ENCODE assay signal across 9 mouse cellular contexts in genomic region chr5:148180590-148181307, GRCm38 (mm10).
DNase-seq lines count a peak whose midpoint lies in the region; ATAC-seq lines count a peak whose summit lies in the region.
"Had no signal": no experiment of that assay in that cellular context is flagged by ENCODE, and none has a peak within 500 bp of the region (broad histone marks: within the 10 kb centered on the region; RNA-seq: fewer than 3 reads in every experiment).

No protein-coding gene starts in this region.

- no peaks in the 10 kb centered on the region for H3K27me3 ChIP-seq in embryonic facial prominence, embryonic 14.5 days (replicated peaks; ENCODE audit: control insufficient read depth, insufficient read depth, low read length)
- no peaks in the 10 kb centered on the region for H3K27me3 ChIP-seq in hindbrain, embryonic 12.5 days
- H3K27me3 ChIP-seq in limb, embryonic 15.5 days: no peaks in the 10 kb centered on the region
- no peaks in the 10 kb centered on the region for H3K27me3 ChIP-seq in neural tube, embryonic 14.5 days (ENCODE audit: control insufficient read depth, insufficient read depth, low read length)
- H3K27me3 ChIP-seq: liver, embryonic 15.5 days had no signal

- no peak overlapping the region for H3K4me2 ChIP-seq in embryonic facial prominence, embryonic 14.5 days (ENCODE audit: low read depth, low read length)
- no peak overlapping the region for H3K4me2 ChIP-seq in hindbrain, embryonic 12.5 days (replicated peaks)
- no peak overlapping the region for H3K4me2 ChIP-seq in limb, embryonic 15.5 days
- no peak overlapping the region for H3K4me2 ChIP-seq in neural tube, embryonic 14.5 days (ENCODE audit: low read depth, low read length)
- H3K4me2 ChIP-seq: liver, embryonic 15.5 days had no signal

- WGBS in embryonic facial prominence, embryonic 14.5 days: 17% methylated on average over 13 of the region's 13 CpGs
- 22% methylated on average over 13 of the region's 13 CpGs for WGBS in hindbrain, embryonic 12.5 days
- WGBS in limb, embryonic 15.5 days: 14% methylated on average over 13 of the region's 13 CpGs
- WGBS in neural tube, embryonic 14.5 days: 19% methylated on average over 13 of the region's 13 CpGs

- peaks cover 9% of the 10 kb centered on the region for H3K9me3 ChIP-seq in embryonic facial prominence, embryonic 14.5 days (ENCODE audit: control insufficient read depth, low read length)
- H3K9me3 ChIP-seq in hindbrain, embryonic 12.5 days (replicated peaks): peaks cover under 1% of the 10 kb centered on the region
- H3K9me3 ChIP-seq in limb, embryonic 15.5 days: no peaks in the 10 kb centered on the region
- H3K9me3 ChIP-seq in neural tube, embryonic 14.5 days (ENCODE audit: control insufficient read depth, low read length): no peaks in the 10 kb centered on the region; the same call in 1 of the 2 replicates

- intact Hi-C loops in left cerebral cortex, postnatal 10 days (cut with DNase I): no loop called here

- H3K4me1 ChIP-seq in embryonic facial prominence, embryonic 14.5 days (ENCODE audit: control insufficient read depth, insufficient read depth, low read length): no peaks in the 10 kb centered on the region
- H3K4me1 ChIP-seq in hindbrain, embryonic 12.5 days: peaks cover 15% of the 10 kb centered on the region
- H3K4me1 ChIP-seq in limb, embryonic 15.5 days: peaks cover 2% of the 10 kb centered on the region; the same call in 1 of the 2 replicates
- H3K4me1 ChIP-seq in neural tube, embryonic 14.5 days (ENCODE audit: control insufficient read depth, insufficient read depth, low read length): peaks cover 4% of the 10 kb centered on the region; the same call in 1 of the 2 replicates
- H3K4me1 ChIP-seq: liver, embryonic 15.5 days had no signal

- peak; percentile 14 for DNase-seq in layer of hippocampus, adult 11-12 months (ENCODE audit: low spot score)
- DNase-seq in layer of hippocampus, adult 9-11 months: no peak
- DNase-seq in NIH3T3 (ENCODE audit: low read depth): peak; percentile 53
- peak; percentile 72 for DNase-seq in embryonic facial prominence, embryonic 14.5 days (ENCODE audit: low spot score)
- no peak for DNase-seq in left cerebral cortex, postnatal 10 days (ENCODE audit: extremely low spot score in 1 of 2, low spot score in 2 of 2)

- ATAC-seq in embryonic facial prominence, embryonic 14.5 days (ENCODE audit: low read depth): peak; percentile 86; the same call in 1 of the 2 replicates
- peak; percentile 60 for ATAC-seq in hindbrain, embryonic 12.5 days (ENCODE audit: low FRiP score)
- 0 out of 2 replicates have a peak, but pooled peaks have one; percentile 27 for ATAC-seq in limb, embryonic 15.5 days (ENCODE audit: insufficient number of reproducible peaks, low FRiP score, low TSS enrichment, low read depth)
- peak; percentile 74; the same call in 1 of the 2 replicates for ATAC-seq in neural tube, embryonic 14.5 days (ENCODE audit: low read depth)

- H3K9ac ChIP-seq in embryonic facial prominence, embryonic 14.5 days (ENCODE audit: low read depth, low read length): no peak overlapping the region
- no peak overlapping the region for H3K9ac ChIP-seq in hindbrain, embryonic 12.5 days
- no peak overlapping the region for H3K9ac ChIP-seq in limb, embryonic 15.5 days
- H3K9ac ChIP-seq in neural tube, embryonic 14.5 days (replicated peaks; ENCODE audit: low read depth, low read length): no peak overlapping the region
- H3K9ac ChIP-seq: liver, embryonic 15.5 days had no signal

- no peak overlapping the region; the same call in 1 of the 2 replicates for H3K27ac ChIP-seq in embryonic facial prominence, embryonic 14.5 days (replicated peaks; ENCODE audit: low read depth, low read length)
- H3K27ac ChIP-seq in hindbrain, embryonic 12.5 days: peak overlapping the region; percentile 45
- H3K27ac ChIP-seq in limb, embryonic 15.5 days: no peak overlapping the region
- H3K27ac ChIP-seq in neural tube, embryonic 14.5 days (ENCODE audit: low read depth, low read length): no peak overlapping the region
- H3K27ac ChIP-seq: liver, embryonic 15.5 days had no signal

- H3K36me3 ChIP-seq in embryonic facial prominence, embryonic 14.5 days (ENCODE audit: control insufficient read depth, insufficient read depth, low read length): no peaks in the 10 kb centered on the region
- H3K36me3 ChIP-seq in hindbrain, embryonic 12.5 days: no peaks in the 10 kb centered on the region
- H3K36me3 ChIP-seq in limb, embryonic 15.5 days: no peaks in the 10 kb centered on the region
- no peaks in the 10 kb centered on the region for H3K36me3 ChIP-seq in neural tube, embryonic 14.5 days (ENCODE audit: control insufficient read depth, insufficient read depth, low read length)
- H3K36me3 ChIP-seq: liver, embryonic 15.5 days had no signal

- H3K4me3 ChIP-seq in embryonic facial prominence, embryonic 14.5 days (ENCODE audit: low read depth, low read length): no peak overlapping the region
- no peak overlapping the region for H3K4me3 ChIP-seq in hindbrain, embryonic 12.5 days
- H3K4me3 ChIP-seq in limb, embryonic 15.5 days: no peak overlapping the region
- no peak overlapping the region for H3K4me3 ChIP-seq in neural tube, embryonic 14.5 days (ENCODE audit: low read depth, low read length)
- H3K4me3 ChIP-seq: liver, embryonic 15.5 days had no signal

Comparison
In these comparisons a context has a peak if more than half of its experiments do, and no peak if none do; other contexts are left out.
1. DNase-seq: peak in layer of hippocampus, adult 11-12 months (single experiment), NIH3T3 (single experiment) and embryonic facial prominence, embryonic 14.5 days (single experiment); none in layer of hippocampus, adult 9-11 months (single experiment) and left cerebral cortex, postnatal 10 days (0 of 2).
2. ATAC-seq: peak in every context shown above with its lines; median percentile 86 in embryonic facial prominence, embryonic 14.5 days; 74 in neural tube, embryonic 14.5 days; 60 in hindbrain, embryonic 12.5 days; 27 in limb, embryonic 15.5 days.